Mouse (Mus musculus): ENCODE data around the gene Lypd6. TPM values are rescaled to one million over a fixed set of nuclear protein-coding genes. Genes with fewer than 3 reads are reported as not detected.

Lypd6 gene
- polyA plus RNA-seq (2014; fragmentation: Nextera tagmentation; extraction: Ambion mirVana) = 10.1 and 10.3 TPM in 2 replicates

GRCm38 (mm10) chr2:50066246-50066967 is at the start of gene Lypd6:
Gene Lypd6, plus strand, starts transcription at chr2:50066429.
- H3K9me3 ChIP-seq (replicated peaks; ENCODE audit: control insufficient read depth, low read length) = no peaks in the 10 kb centered on the region
- H3K36me3 ChIP-seq (ENCODE audit: control insufficient read depth, insufficient read depth, low read length) = no peaks in the 10 kb centered on the region
- ATAC-seq (replicated peaks; ENCODE audit: insufficient number of reproducible peaks, low FRiP score, low TSS enrichment) = peak; percentile 88
- peak within 1 kb of the TSS; percentile 65 for H3K9ac ChIP-seq (ENCODE audit: low read depth, low read length)
- no peaks in the 10 kb centered on the region for H3K27me3 ChIP-seq (ENCODE audit: control insufficient read depth, insufficient read depth, low read length)
- peak within 1 kb of the TSS; percentile 69 for H3K4me2 ChIP-seq
- H3K4me3 ChIP-seq (ENCODE audit: low read depth, low read length) = peak within 1 kb of the TSS; percentile 80
- H3K4me1 ChIP-seq (ENCODE audit: control insufficient read depth, insufficient read depth, low read length) = peaks cover 11% of the 10 kb centered on the region; the same call in 1 of the 2 replicates
- under 1% methylated on average over 75 of the region's 76 CpGs for WGBS (ENCODE audit: insufficient replicate concordance)
- peak within 1 kb of the TSS; percentile 57; the same call in 1 of the 2 replicates for H3K27ac ChIP-seq (ENCODE audit: low read depth, low read length)

- H3K9ac ChIP-seq (ENCODE audit: low read depth, low read length) = no peak overlapping the region
- H3K9me3 ChIP-seq (replicated peaks; ENCODE audit: control insufficient read depth, low read length) = no peaks in the 10 kb centered on the region
- no peaks in the 10 kb centered on the region; the same call in 1 of the 2 replicates for H3K27me3 ChIP-seq (ENCODE audit: control insufficient read depth, insufficient read depth, low read length)
- no peaks in the 10 kb centered on the region for H3K36me3 ChIP-seq (ENCODE audit: control insufficient read depth, insufficient read depth, low read length)
- no peak overlapping the region for H3K4me3 ChIP-seq (ENCODE audit: low read depth, low read length)
- no peak for ATAC-seq (replicated peaks; ENCODE audit: insufficient number of reproducible peaks, low FRiP score, low TSS enrichment)
- no peaks in the 10 kb centered on the region for H3K4me1 ChIP-seq (ENCODE audit: control insufficient read depth, insufficient read depth, low read length)
- no peak overlapping the region for H3K27ac ChIP-seq (ENCODE audit: low read depth, low read length)
- WGBS (ENCODE audit: insufficient replicate concordance) = 74% methylated on average over 1 of the region's 1 CpGs
- no peak overlapping the region for H3K4me2 ChIP-seq
Observed at GRCm38 (mm10) chr2:50019477-50019876, 46.8 kb upstream of the Lypd6 start.

GRCm38 (mm10) chr2:50025549-50025948 is 40.7 kb upstream of the Lypd6 start:
- H3K4me1 ChIP-seq (ENCODE audit: control insufficient read depth, insufficient read depth, low read length) = no peaks in the 10 kb centered on the region
- H3K27me3 ChIP-seq (ENCODE audit: control insufficient read depth, insufficient read depth, low read length) = no peaks in the 10 kb centered on the region; the same call in 1 of the 2 replicates
- ATAC-seq (replicated peaks; ENCODE audit: insufficient number of reproducible peaks, low FRiP score, low TSS enrichment) = no peak
- WGBS (ENCODE audit: insufficient replicate concordance) = 83% methylated on average over 5 of the region's 5 CpGs
- H3K4me3 ChIP-seq (ENCODE audit: low read depth, low read length) = no peak overlapping the region
- H3K4me2 ChIP-seq = no peak overlapping the region
- H3K36me3 ChIP-seq (ENCODE audit: control insufficient read depth, insufficient read depth, low read length) = no peaks in the 10 kb centered on the region
- no peak overlapping the region for H3K27ac ChIP-seq (ENCODE audit: low read depth, low read length)
- H3K9ac ChIP-seq (ENCODE audit: low read depth, low read length) = no peak overlapping the region
- no peaks in the 10 kb centered on the region for H3K9me3 ChIP-seq (replicated peaks; ENCODE audit: control insufficient read depth, low read length)

- ATAC-seq (replicated peaks; ENCODE audit: insufficient number of reproducible peaks, low FRiP score, low TSS enrichment) = no peak
- Histone ChIP-seq H3K36me3 (ENCODE audit: control insufficient read depth, insufficient read depth, low read length) (no peaks in the 10 kb centered on the region), H3K9me3 (replicated peaks; ENCODE audit: control insufficient read depth, low read length) (no peaks in the 10 kb centered on the region), H3K4me1 (ENCODE audit: control insufficient read depth, insufficient read depth, low read length) (no peaks in the 10 kb centered on the region), H3K9ac (ENCODE audit: low read depth, low read length) (no peak overlapping the region), H3K27me3 (ENCODE audit: control insufficient read depth, insufficient read depth, low read length) (no peaks in the 10 kb centered on the region), H3K27ac (ENCODE audit: low read depth, low read length) (no peak overlapping the region), H3K4me2 (no peak overlapping the region), H3K4me3 (ENCODE audit: low read depth, low read length) (no peak overlapping the region)
- WGBS (ENCODE audit: insufficient replicate concordance) = 68% methylated on average over 8 of the region's 8 CpGs
Observed at GRCm38 (mm10) chr2:50028930-50029329, 37.3 kb upstream of the Lypd6 start.

DNA sequence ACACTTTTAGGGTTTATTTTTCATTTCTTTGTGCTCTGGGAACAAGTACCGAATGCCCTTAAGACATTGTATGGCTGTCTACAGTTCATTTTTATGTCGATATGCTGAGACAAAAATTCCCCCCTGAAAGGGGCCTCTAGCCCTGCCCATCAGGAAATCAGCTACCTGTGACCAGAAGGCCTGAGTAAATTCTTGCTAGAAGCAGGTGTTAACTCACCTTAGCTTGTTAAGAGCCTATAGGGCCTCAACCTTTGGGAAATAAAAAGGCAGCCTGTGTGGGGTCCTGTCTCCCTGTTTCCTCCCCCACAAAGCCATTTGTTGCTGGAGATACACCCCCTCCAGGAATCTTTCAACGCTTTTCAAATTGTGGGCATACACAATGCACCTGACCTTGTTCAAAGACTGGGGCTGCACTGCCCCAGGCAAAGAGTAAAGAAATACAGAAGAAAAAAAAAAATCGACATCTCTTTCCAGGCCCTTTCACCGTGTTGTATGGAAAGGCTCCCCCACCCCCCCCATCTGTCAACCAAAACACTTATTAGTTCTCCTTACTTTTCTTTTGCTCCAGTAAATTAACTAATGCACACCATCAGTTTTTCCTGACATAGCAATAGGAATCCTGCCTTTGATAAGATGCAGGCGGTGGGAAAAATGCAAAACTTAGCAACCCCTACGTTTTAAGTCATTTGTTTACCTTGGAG is 21.9 kb upstream of the Lypd6 start:
- H3K4me2 ChIP-seq = no peak overlapping the region
- no peak for ATAC-seq (replicated peaks; ENCODE audit: insufficient number of reproducible peaks, low FRiP score, low TSS enrichment)
- H3K36me3 ChIP-seq (ENCODE audit: control insufficient read depth, insufficient read depth, low read length) = 0 out of 2 replicates have a peak, but pooled peaks cover 2% of the 10 kb centered on the region
- no peaks in the 10 kb centered on the region for H3K4me1 ChIP-seq (ENCODE audit: control insufficient read depth, insufficient read depth, low read length)
- no peak overlapping the region for H3K27ac ChIP-seq (ENCODE audit: low read depth, low read length)
- H3K4me3 ChIP-seq (ENCODE audit: low read depth, low read length) = no peak overlapping the region
- H3K27me3 ChIP-seq (ENCODE audit: control insufficient read depth, insufficient read depth, low read length) = no peaks in the 10 kb centered on the region
- H3K9me3 ChIP-seq (replicated peaks; ENCODE audit: control insufficient read depth, low read length) = no peaks in the 10 kb centered on the region
- WGBS (ENCODE audit: insufficient replicate concordance) = 60% methylated on average over 7 of the region's 7 CpGs
- no peak overlapping the region for H3K9ac ChIP-seq (ENCODE audit: low read depth, low read length)

DNA sequence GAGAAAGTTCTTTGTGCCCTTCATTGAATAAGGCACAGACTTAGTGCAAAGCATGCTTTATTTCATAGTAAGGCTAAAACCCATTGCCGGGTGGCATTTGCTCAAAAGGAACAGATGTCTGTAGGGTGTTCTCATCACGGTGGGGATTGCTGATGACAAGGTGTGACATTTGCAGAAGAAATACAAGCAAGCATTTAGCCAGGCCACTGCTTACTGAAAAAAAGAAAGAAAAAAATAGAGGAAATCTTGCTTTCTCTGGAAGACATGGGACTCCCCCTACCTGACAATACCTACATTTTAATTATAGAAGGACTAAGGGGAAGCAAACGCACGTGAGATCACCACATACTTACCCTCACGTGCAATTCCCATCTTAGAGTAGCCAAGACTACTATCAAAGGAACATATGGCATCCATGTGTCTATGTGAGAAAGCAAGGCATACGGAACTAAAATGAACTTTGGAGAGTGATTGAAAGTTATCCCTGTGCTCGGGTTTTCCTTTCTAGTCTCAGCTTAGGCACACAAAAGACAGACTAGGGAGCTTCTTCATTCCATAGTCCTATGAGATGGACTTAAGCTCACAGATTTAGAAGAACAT is 21.3 kb upstream of the Lypd6 start:
- 0 out of 2 replicates have a peak, but pooled peaks cover 2% of the 10 kb centered on the region for H3K36me3 ChIP-seq (ENCODE audit: control insufficient read depth, insufficient read depth, low read length)
- no peak for ATAC-seq (replicated peaks; ENCODE audit: insufficient number of reproducible peaks, low FRiP score, low TSS enrichment)

DNA sequence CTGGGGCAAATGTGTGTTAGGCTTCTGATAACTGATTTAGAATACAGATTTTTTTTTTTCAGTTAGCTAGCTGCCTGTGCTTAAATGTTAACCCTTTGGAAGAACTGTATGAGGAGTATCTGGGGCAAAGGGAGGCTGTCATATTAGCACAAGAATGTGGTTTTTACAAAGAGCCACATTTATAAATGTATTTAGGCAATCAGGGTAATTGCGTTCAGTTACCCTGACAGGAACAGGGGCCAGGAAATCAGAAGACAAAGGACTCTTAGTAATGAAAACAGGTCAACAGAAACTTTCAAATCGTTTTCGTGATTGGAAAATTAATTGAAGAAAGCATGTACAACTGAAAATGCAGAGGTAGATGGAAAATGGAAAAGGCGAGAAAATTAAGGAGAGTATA is 20.4 kb upstream of the Lypd6 start:
- no peaks in the 10 kb centered on the region for H3K4me1 ChIP-seq (ENCODE audit: control insufficient read depth, insufficient read depth, low read length)
- H3K9ac ChIP-seq (ENCODE audit: low read depth, low read length) = no peak overlapping the region
- 0 out of 2 replicates have a peak, but pooled peaks cover 1% of the 10 kb centered on the region for H3K36me3 ChIP-seq (ENCODE audit: control insufficient read depth, insufficient read depth, low read length)
- no peak for ATAC-seq (replicated peaks; ENCODE audit: insufficient number of reproducible peaks, low FRiP score, low TSS enrichment)
- H3K27ac ChIP-seq (ENCODE audit: low read depth, low read length) = no peak overlapping the region
- H3K4me3 ChIP-seq (ENCODE audit: low read depth, low read length) = no peak overlapping the region
- 78% methylated on average over 4 of the region's 4 CpGs for WGBS (ENCODE audit: insufficient replicate concordance)
- no peaks in the 10 kb centered on the region for H3K27me3 ChIP-seq (ENCODE audit: control insufficient read depth, insufficient read depth, low read length)
- no peaks in the 10 kb centered on the region for H3K9me3 ChIP-seq (replicated peaks; ENCODE audit: control insufficient read depth, low read length)
- no peak overlapping the region for H3K4me2 ChIP-seq

More for the DNA sequence above, 21.3 kb upstream of the Lypd6 start:
- Histone ChIP-seq H3K4me1 (ENCODE audit: control insufficient read depth, insufficient read depth, low read length) (no peaks in the 10 kb centered on the region), H3K27ac (ENCODE audit: low read depth, low read length) (no peak overlapping the region), H3K9ac (ENCODE audit: low read depth, low read length) (no peak overlapping the region), H3K4me2 (no peak overlapping the region), H3K4me3 (ENCODE audit: low read depth, low read length) (no peak overlapping the region), H3K9me3 (replicated peaks; ENCODE audit: control insufficient read depth, low read length) (no peaks in the 10 kb centered on the region), H3K27me3 (ENCODE audit: control insufficient read depth, insufficient read depth, low read length) (no peaks in the 10 kb centered on the region)
- WGBS (ENCODE audit: insufficient replicate concordance) = 59% methylated on average over 7 of the region's 7 CpGs

DNA sequence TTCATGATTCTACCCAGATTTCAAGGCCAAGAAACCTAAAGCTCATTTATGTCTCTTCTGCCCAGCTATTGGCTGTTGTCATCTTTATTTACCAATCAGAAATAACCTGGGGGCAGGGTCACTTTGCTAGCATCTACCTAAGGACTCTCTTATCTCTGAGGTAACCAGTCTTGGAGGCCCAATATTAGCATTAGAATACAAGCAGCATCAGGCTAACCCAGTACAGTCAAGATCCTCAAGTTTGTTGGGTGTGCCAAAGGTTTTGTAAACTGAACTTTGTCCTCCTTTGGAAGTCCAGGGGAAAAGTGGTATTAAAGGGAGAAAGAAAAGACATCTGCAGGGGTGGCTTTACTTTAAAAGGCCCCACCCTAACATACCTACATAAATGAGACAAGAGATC is 17.8 kb upstream of the Lypd6 start:
- no peak for ATAC-seq (replicated peaks; ENCODE audit: insufficient number of reproducible peaks, low FRiP score, low TSS enrichment)
- no peaks in the 10 kb centered on the region for H3K27me3 ChIP-seq (ENCODE audit: control insufficient read depth, insufficient read depth, low read length)

More for the DNA sequence above, 17.8 kb upstream of the Lypd6 start:
- Histone ChIP-seq H3K4me1 (ENCODE audit: control insufficient read depth, insufficient read depth, low read length) (no peaks in the 10 kb centered on the region), H3K27ac (ENCODE audit: low read depth, low read length) (no peak overlapping the region), H3K4me2 (no peak overlapping the region), H3K36me3 (ENCODE audit: control insufficient read depth, insufficient read depth, low read length) (no peaks in the 10 kb centered on the region), H3K9ac (ENCODE audit: low read depth, low read length) (no peak overlapping the region), H3K4me3 (ENCODE audit: low read depth, low read length) (no peak overlapping the region), H3K9me3 (replicated peaks; ENCODE audit: control insufficient read depth, low read length) (no peaks in the 10 kb centered on the region)

All from heart, embryonic 11.5 days (tissue).